Comparison of ENCODE assay signal across 14 mouse cellular contexts in genomic region chr3:27617733-27618132, GRCm38 (mm10).
DNase-seq lines count a peak whose midpoint lies in the region; ATAC-seq and TF ChIP-seq lines count a peak whose summit lies in the region.
"Had no signal": no experiment of that assay in that cellular context is flagged by ENCODE, and none has a peak within 500 bp of the region (broad histone marks: within the 10 kb centered on the region; RNA-seq: fewer than 3 reads in every experiment).

No protein-coding gene starts in this region.

- no peaks in the 10 kb centered on the region for H3K27me3 ChIP-seq in heart, embryonic 13.5 days (replicated peaks)
- no peaks in the 10 kb centered on the region for H3K27me3 ChIP-seq in spleen, adult 2 months (ENCODE audit: control insufficient read depth, insufficient read depth, low read length)
- H3K27me3 ChIP-seq in lung, postnatal 0 days (replicated peaks; ENCODE audit: insufficient read depth, low read length), result no peaks in the 10 kb centered on the region
- H3K27me3 ChIP-seq: CH12.LX; hindbrain, embryonic 12.5 days had no signal

- no peak for ATAC-seq in heart, embryonic 13.5 days (ENCODE audit: extremely low read depth, insufficient number of reproducible peaks, low FRiP score, low TSS enrichment)
- ATAC-seq in lung, postnatal 0 days, result peak; percentile 25

- peak overlapping the region; percentile 61 for H3K27ac ChIP-seq in heart, embryonic 13.5 days (replicated peaks)
- 0 out of 2 replicates have a peak overlapping the region, but pooled peaks have one; percentile 38 for H3K27ac ChIP-seq in spleen, adult 2 months (ENCODE audit: insufficient read depth, low read length)
- H3K27ac ChIP-seq in lung, postnatal 0 days (ENCODE audit: low read length), result peak overlapping the region; percentile 43
- H3K27ac ChIP-seq: hindbrain, embryonic 12.5 days had no signal

- H3K36me3 ChIP-seq in heart, embryonic 13.5 days, result peaks cover 32% of the 10 kb centered on the region
- H3K36me3 ChIP-seq in spleen, adult 2 months (ENCODE audit: control insufficient read depth, insufficient read depth, low read length), result no peaks in the 10 kb centered on the region
- no peaks in the 10 kb centered on the region for H3K36me3 ChIP-seq in lung, postnatal 0 days (ENCODE audit: insufficient read depth, low read length)
- H3K36me3 ChIP-seq: hindbrain, embryonic 12.5 days had no signal

- TF ChIP-seq CTCF in spleen, adult 2 months (IDR thresholded peaks at IDR 0.05; ENCODE audit: extremely low read depth, insufficient read depth, insufficient read length, insufficient replicate concordance), result no peak
- TF ChIP-seq CTCF in lung, postnatal 0 days (IDR thresholded peaks at IDR 0.05), result no peak

- peaks cover 66% of the 10 kb centered on the region for H3K4me1 ChIP-seq in heart, embryonic 13.5 days
- no peaks in the 10 kb centered on the region for H3K4me1 ChIP-seq in spleen, adult 2 months (ENCODE audit: control insufficient read depth, insufficient read depth, insufficient read length)
- H3K4me1 ChIP-seq in lung, postnatal 0 days (ENCODE audit: insufficient read depth, low read depth, low read length), result peaks cover 26% of the 10 kb centered on the region

- H3K4me2 ChIP-seq in heart, embryonic 13.5 days, result 0 out of 2 replicates have a peak overlapping the region, but pooled peaks have one; percentile 27
- H3K4me2 ChIP-seq in lung, postnatal 0 days (replicated peaks; ENCODE audit: low read depth, low read length), result no peak overlapping the region
- H3K4me2 ChIP-seq: hindbrain, embryonic 12.5 days had no signal

- no peak for TF ChIP-seq POLR2A in spleen, adult 2 months (IDR thresholded peaks at IDR 0.05; ENCODE audit: low read depth, low read length)

- H3K9me3 ChIP-seq in heart, embryonic 13.5 days, result no peaks in the 10 kb centered on the region
- no peaks in the 10 kb centered on the region for H3K9me3 ChIP-seq in lung, postnatal 0 days (ENCODE audit: low read length)
- H3K9me3 ChIP-seq: hindbrain, embryonic 12.5 days had no signal

- H3K4me3 ChIP-seq in heart, embryonic 13.5 days, result no peak overlapping the region
- H3K4me3 ChIP-seq in spleen, adult 2 months (ENCODE audit: extremely low read depth, insufficient read depth, insufficient read length), result no peak overlapping the region
- no peak overlapping the region for H3K4me3 ChIP-seq in lung, postnatal 0 days (ENCODE audit: low read depth, low read length)
- H3K4me3 ChIP-seq: hindbrain, embryonic 12.5 days had no signal

- TF ChIP-seq EP300 in lung, postnatal 0 days (IDR thresholded peaks at IDR 0.05), result no peak

- WGBS in heart, embryonic 13.5 days, result 64% methylated on average over 9 of the region's 9 CpGs
- WGBS in spleen, adult 2 months, result 32% methylated on average over 9 of the region's 9 CpGs
- 47% methylated on average over 9 of the region's 9 CpGs for whole genome bisulfite sequencing in lung, postnatal 0 days

- peak overlapping the region; percentile 61 for H3K9ac ChIP-seq in heart, embryonic 13.5 days
- no peak overlapping the region for H3K9ac ChIP-seq in lung, postnatal 0 days (replicated peaks; ENCODE audit: low read depth)
- H3K9ac ChIP-seq: hindbrain, embryonic 12.5 days had no signal

- no peak for DNase-seq in heart, adult 8-10 months (ENCODE audit: low spot score)
- DNase-seq in spleen, adult 2 months (ENCODE audit: low read depth in 1 of 2, low spot score in 2 of 2), result no peak
- DNase-seq in spleen, adult 18-20 months, result no peak
- DNase-seq in lung, postnatal 0 days (ENCODE audit: low spot score), result peak; percentile 66
- DNase-seq in thymus, postnatal 0 days (ENCODE audit: low spot score), result no peak
- no peak for DNase-seq in right cerebral cortex, postnatal 4 days
- DNase-seq in cerebellum, adult 8-10 months, result no peak
- DNase-seq: adrenal gland, postnatal 25 days; cerebellum, postnatal 25 days; kidney, postnatal 25 days; midbrain, embryonic 14.5 days had no signal
